Mouse (Mus musculus) G1E (cell line): ENCODE measurements around the gene Osmr.

Experiments used
- CTCF ChIP-seq: IDR thresholded peaks from 2 replicates; pipeline ENCODE4 v1.5.1; 2012; ENCODE audit warnings: low read depth, low read length, inconsistent platforms, mixed read lengths
- GATA1 ChIP-seq: IDR thresholded peaks from 2 replicates; pipeline ENCODE4 v1.6.1; 2012; ENCODE audit warnings: borderline replicate concordance, low read length, inconsistent platforms, mixed read lengths
- TAL1 ChIP-seq: conservative IDR thresholded peaks from 2 replicates; pipeline ENCODE4 v1.6.1; 2012; ENCODE audit warnings: low read depth, low read length, inconsistent platforms, mixed read lengths

DNA sequence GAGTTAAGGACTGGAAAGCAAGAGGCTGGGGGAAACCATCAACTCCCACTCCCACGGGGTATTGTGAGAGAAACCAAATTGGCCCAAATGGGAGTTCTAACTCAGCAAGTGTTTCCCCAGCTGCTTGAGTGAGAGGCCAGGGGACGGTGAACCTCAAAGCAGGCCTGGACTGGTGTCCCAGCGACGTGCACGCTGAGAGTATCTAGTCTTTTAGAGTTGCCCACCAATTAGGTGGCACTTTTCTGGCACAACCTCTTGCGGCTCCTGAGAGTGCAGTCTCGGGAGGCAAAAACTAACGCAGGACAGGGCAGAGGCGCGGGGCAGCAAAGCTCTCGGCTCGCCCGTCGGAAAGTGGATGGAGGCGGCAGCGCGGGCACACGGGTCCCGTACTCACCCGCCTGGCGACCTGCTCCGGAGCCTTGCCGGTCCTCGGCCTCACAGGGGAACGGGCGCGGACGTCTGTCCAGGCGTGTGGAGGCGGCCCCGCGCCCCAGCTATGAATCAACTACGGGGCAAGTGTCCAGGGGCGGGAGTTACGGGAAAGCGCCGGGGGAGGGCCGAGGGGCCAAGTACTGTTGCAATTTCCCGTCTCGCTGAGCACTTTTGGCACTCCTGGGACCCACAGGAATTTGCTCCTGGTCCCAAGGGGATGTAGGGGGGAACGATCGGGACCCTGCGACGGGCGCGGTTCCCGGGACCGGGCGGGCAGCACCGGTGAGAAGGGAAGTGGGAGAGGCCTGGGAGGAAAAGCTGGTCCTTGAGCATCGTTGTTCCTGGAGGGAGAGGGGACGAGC is 765 bp downstream of the Osmr start:
- no peak for TF ChIP-seq CTCF
- TF ChIP-seq GATA1 = no peak
- no peak for TF ChIP-seq TAL1
